Mouse (Mus musculus) stomach, postnatal 0 days (tissue): ENCODE results near the gene Lrcol1.

Experiments used
- CTCF ChIP-seq: IDR thresholded peaks from 2 replicates; pipeline ENCODE4 v1.5.1; 2016; ENCODE audit warnings: antibody characterized with exemption, low read depth, mild to moderate bottlenecking, moderate library complexity
- EP300 ChIP-seq: optimal IDR thresholded peaks from 2 replicates; pipeline ENCODE3; 2016; ENCODE audit warnings: antibody characterized with exemption

GRCm38 (mm10) chr5:110390631-110391030 is 46.1 kb downstream of the Lrcol1 start:
- TF ChIP-seq CTCF = no peak
- no peak for TF ChIP-seq EP300
